Mouse (Mus musculus): ENCODE measurements around the gene Scyl1.
"Not testable (repeated sequence)": the region's sequence is repeated elsewhere in the genome, so short reads cannot be mapped to it uniquely, and the experiment has no call there.

Gene Scyl1

DNA sequence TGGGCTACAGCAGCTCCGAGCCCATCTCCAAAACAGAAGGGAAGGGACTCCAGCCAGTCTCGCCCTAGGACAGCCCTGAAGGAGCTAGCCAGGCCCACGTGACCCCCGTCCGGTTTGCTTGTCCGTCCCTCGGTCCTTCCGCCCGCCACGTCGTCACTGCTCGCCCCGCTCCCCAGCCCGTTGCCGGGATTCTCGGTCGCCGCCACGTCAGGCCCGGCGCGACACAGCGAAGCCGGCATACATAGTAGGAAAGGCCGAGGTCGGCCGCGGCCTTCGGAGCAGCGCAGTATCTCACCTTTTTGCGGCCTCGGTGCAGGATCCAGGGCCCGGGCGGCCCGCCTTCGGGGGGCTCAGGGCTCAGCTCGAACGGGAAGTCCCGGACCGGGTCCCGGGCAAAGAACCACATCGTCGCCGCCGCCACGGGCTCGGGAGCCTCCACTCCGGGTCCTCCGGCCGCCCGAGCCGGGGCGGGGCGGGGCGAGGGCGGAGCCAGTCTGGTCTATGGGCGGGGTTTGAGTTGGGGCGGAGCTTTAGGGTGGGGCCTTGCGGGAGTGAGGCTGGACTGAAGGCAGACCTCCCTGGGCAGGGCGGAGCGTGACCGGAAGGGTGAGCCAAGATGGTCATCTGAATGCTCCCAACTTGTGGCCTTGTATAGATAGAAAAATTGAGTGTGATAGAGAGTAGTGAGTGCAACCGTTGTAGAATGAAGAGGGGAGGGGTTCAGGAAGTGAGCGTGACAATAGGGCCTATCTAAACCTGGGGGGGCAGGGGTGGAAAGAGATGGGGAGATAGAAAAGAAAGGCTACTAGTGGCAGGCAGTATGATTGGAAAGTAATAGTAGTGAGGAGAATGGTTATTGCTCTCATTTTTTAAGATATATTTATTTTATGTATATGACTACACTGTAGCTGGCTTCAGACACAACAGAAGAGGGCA is at the start of gene Scyl1:
TSS of gene Scyl1 (minus strand) at position 495 of the 936 bp plus-strand sequence.
- peak; percentile 81 to 94 for DNase-seq (ENCODE audit: low spot score in 2 of 2)

DNA sequence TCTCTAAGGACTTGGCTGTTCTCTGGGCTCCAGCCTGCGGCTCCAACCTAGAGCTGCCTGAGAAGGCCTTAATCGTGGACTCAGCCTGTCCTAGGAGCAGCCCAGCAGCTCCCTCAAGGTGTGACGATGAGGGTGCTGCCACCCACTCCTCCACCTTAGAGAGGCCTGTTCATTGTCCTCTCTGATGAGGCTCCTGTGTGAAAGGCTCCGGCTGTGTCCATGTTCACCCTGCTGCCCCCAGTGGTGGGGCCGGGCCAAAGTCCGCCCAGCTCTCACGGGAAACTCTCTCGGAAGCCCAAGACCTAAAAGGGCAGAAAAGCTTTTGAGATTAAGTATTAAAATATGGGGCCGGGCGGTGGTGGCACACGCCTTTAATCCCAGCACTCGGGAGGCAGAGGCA is 48.3 kb upstream of the Scyl1 start:
- DNase-seq (ENCODE audit: low spot score in 2 of 2) = no peak

- DNase-seq (ENCODE audit: low spot score in 2 of 2) = no peak
These were observed 47.4 kb upstream of the Scyl1 start for GRCm38 (mm10) chr19:5818590-5818977.

DNA sequence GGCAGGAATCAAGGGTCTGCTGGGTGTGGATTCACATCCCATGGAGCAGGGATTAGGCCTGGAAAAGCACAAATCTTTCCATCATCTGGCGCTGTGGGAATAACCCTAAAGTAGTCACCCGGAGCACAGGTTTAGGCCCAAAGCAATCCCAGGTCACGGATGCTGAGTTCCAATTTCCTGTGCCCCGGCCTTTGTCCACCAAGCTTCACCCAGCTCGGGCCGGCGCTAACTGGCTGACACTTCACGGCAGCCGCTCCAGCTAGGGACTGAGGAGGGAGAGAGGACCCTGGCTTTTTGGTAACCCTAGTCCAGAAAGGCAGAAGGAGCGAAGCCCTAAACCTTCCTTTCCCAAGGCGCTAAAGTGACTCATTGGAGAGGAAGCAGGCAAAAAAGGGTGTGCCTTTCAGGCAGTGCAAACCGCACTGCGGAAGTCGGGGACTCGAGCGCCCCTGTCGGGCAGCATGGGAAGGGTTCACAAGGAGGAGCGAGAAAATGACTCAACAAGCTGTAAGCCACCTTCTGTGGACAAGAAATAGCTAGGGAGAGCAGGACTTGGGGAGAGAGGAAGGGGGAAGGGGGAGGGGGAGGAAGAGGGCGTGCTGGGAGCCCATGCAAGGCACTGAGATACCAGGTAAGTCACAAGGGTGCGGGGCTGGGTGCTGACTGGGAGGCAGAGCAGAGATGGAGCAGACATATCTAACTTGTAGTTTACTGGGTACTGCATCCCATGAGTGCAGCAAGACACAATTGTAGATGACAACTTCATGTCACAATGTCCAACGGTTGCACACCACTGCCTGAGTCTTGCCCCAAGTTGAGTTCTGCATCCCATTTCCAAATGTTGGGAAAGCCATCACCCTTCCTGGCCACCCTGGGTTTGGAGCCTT is 46.7 kb upstream of the Scyl1 start:
- peak; percentile 70 to 92 for DNase-seq (ENCODE audit: low spot score in 2 of 2)

- DNase-seq (ENCODE audit: low spot score in 2 of 2) = no peak
These were observed 44.7 kb upstream of the Scyl1 start for GRCm38 (mm10) chr19:5815928-5816327.

DNA sequence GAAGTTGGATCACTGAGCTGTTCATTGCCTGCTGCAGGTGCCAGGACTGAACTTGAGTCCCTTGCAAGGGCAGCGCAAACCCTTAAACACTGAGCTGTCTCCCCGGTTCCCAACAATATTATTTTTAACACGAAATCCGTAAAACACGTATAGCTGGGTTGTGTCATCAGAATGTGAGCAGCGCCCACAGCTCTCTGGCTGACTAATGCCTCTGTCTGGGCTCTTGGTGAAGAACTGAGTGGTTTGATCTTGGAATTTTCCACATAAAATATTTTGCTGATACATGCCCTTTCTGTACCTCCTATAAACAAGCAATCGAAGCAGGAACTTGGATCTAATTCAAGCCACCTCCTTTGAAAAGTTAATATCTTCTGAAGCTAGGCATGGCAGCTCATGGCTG is 43.8 kb upstream of the Scyl1 start:
- peak; percentile 68 to 70 for DNase-seq (ENCODE audit: low spot score in 2 of 2)

- not testable (repeated sequence) for DNase-seq (ENCODE audit: low spot score in 2 of 2)
These were observed 42.8 kb upstream of the Scyl1 start for GRCm38 (mm10) chr19:5814048-5814447.

DNA sequence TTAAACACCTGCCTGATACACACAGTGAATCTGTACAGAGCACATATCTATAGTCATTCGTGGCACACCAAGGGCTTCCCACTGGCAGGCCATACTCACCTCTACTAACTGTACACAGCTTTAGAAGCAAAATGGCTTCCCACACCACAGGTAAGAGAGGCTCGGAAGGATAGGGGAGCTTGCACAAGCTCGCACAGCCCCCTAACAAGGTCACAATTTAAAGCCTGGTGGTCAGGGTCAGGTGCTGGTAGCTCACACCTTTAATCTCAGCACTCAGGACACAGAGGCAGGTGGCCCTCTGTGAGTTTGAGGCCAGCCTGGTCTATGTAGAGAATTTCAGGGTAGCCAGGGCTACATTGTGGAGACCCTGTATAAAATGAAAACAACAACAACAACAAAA is 42.3 kb upstream of the Scyl1 start:
- DNase-seq (ENCODE audit: low spot score in 2 of 2) = no peak

DNA sequence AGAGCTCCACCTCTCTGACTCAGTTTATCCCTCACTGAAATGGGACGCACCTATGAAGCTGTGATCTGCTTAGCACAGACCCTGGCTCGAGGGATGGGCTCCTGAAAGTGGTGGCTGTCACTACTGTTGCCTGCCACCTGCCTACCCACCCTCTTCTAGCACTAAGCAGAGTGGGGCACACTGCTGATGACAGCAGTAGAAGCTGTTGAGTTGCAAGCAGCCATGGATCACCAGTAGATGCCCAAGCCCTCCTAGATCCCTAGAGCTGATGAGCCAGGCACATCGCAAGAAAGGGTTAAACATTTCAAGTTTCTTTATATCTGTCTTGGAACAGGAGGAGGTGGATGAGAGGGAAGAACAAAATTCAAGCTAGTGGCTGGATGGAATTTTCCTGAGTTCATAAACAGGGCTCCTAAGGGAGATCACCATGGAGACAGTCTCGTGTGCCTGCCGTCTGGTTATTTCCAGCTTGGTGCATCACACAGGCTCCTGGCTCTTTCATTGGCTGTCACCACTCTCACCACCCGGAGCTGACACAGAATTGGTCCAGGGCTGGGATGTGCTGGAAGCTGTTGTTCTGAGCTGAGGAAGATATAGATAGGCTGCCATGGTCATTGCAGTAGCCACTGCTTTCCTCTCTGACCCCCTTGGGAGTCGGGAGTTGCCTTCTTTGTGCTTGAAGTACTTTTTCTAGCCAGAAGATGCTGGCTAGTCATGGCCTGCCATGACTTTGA is 40.7 kb upstream of the Scyl1 start:
- DNase-seq (ENCODE audit: low spot score in 2 of 2) = peak; percentile 96 to 97

DNA sequence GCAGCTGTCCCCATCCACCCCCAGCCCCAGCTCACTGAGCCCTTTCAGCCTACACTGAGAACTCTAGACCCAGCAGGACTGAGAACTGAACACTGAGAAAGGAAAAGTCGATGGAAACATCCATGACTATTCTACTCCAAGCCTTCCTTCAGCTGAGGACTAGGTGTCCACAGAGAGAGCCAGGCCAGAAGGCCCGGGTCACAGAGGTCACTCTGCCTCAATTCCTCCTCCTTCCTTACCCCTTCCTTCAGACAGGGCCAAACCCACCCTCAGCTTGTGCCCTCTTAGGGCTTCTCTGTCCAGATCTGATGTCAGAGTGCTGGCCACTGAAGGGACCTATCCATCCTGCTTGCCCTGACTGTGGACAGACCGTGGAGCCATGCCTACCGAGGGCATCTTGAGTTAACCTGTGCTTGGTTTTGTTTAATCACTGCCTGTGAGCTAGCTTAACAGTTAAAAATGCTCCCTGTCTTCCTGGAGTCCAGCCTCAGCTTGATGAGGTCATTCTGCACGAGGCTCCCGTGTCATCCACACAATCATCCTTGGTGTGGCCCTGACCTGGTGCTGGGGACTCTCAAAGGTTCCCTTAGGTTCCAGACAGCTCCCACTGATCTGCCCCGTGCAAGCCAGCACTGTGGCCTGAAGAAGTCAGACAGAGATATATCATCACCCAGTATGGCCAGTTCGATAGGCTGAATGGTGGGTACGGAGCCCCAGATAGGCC is 39.8 kb upstream of the Scyl1 start:
- DNase-seq (ENCODE audit: low spot score in 2 of 2) = no peak

- DNase-seq (ENCODE audit: low spot score in 2 of 2) = peak in 1 of 2 experiments; percentile 72
These were observed 39.1 kb upstream of the Scyl1 start for GRCm38 (mm10) chr19:5810103-5810839.

DNA sequence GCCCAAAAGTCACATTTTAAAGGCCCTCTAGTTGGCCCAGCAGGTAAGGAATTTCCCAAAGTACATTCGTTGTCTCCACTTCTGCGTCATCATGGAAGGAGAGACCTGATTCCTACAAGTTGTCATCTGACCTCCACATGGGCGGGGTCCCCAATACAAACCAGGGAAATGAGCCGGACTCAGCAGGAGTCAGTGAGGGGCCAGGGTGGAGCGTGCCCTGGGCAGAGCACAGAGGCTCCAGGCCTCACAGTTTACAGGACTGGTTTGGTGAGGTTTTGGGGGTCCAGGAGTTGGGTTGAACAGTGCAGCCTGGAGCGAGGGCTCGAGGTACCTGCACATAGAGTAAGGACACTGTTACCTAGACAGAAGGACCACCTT is 38.5 kb upstream of the Scyl1 start:
- no peak for DNase-seq (ENCODE audit: low spot score in 2 of 2)

GRCm38 (mm10) chr19:5808955-5809711 is 37.9 kb upstream of the Scyl1 start:
- DNase-seq (ENCODE audit: low spot score in 2 of 2) = no peak

- DNase-seq (ENCODE audit: low spot score in 2 of 2) = no peak
These were observed 36.5 kb upstream of the Scyl1 start for GRCm38 (mm10) chr19:5807740-5808139.

- no peak for DNase-seq (ENCODE audit: low spot score in 2 of 2)
These were observed 35.6 kb upstream of the Scyl1 start for GRCm38 (mm10) chr19:5806809-5807205.

- DNase-seq (ENCODE audit: low spot score in 2 of 2) = peak in 1 of 2 experiments; percentile 54
These were observed 35.0 kb upstream of the Scyl1 start for GRCm38 (mm10) chr19:5806051-5806808.

DNA sequence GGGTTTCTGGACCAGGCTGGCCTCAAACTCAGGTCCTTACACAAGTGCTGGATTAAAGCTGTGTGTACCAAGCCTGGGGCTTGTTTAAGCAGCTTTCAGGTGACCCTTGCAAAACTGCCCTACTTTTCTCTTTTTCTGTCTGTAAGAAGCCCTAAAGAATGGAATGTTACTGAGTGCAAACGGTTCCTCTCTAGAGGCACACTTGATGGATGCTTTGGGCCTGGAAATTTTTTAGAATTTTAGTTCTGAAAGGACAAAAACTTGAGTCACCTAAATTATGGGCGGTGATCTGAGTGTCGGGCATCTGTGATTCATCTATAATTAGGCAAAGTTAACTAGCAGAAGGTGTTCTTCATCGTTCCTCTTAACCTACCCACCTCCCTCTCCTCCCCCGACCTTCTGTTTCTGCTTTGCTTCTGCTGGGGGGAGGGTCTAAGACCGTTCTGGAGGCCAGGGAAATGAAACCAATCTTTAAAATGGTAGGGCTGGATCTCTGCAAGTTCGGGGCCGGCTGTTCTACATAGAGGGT is 33.2 kb upstream of the Scyl1 start:
- DNase-seq (ENCODE audit: low spot score in 2 of 2) = peak; percentile 65 to 79

GRCm38 (mm10) chr19:5803881-5804279 is 32.7 kb upstream of the Scyl1 start:
- no peak for DNase-seq (ENCODE audit: low spot score in 2 of 2)

All from left cerebral cortex, adult 9 months (tissue).